Mouse (Mus musculus) kidney, adult 10 weeks (tissue): ENCODE results near the gene Stk40. TPM values are rescaled to one million over a fixed set of nuclear protein-coding genes. Genes with fewer than 3 reads are reported as not detected.

ENCODE experiments used
- polyA plus RNA-seq: library from polyadenylated mRNA; stranded (reverse); fragments of 350-450 nt; fragmentation: Illumina TruSeq; extraction: RNeasy Lipid Tissue Mini Kit (QIAGEN cat#74804); gene quantifications from one replicate; pipeline ENCODE4 v1.2.3, GENCODE M21; 2014; ENCODE audit warnings: low read depth, low replicate concordance

The Stk40 gene
- 2.8 TPM for polyA plus RNA-seq

GRCm38 (mm10) chr4:126103590-126104068 is at the start of gene Stk40:
Gene Stk40 (plus strand): TSS chr4:126103957.

DNA sequence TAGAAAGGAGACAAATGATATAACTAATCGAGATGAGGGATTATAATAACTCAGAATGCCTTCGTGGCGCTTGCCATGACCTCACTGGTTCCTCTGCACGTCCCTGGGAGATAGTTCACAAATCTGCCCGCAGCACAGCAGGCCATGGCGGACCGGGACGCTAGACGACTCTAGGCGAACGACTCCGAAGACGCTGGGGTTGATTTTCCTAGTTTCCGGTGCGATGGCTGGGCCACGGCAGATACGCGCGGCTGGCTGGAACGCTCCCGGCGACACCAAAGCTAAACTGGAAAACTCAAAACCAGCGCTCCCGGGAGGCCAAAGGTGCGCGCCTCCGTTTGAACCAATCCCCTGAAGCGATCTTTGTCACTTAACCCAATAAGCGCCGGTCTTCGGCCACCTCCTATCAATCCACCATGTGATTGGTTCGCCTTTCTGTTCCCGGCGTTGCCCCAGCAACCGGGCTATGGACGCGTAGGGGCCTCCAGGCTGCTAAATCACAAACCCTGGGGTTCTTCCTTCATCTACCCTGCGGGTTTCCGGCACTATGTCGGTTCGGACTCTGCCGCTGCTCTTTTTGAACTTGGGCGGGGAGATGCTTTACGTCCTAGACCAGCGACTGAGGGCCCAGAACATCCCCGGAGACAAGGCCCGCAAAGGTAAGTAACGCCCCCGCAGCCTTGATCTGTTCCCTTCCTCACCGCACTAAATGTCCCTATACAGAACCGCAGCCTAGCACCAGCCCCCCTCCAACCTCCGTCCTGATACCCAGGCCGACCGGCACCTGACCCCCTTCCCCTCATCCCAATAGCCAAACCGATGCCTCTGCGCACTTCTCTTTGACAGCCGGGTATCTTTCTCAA is 45.4 kb upstream of the Stk40 start, which contains the start of gene Oscp1:
Oscp1 (plus strand) TSS at position 432 of the 863 bp plus-strand sequence.

DNA sequence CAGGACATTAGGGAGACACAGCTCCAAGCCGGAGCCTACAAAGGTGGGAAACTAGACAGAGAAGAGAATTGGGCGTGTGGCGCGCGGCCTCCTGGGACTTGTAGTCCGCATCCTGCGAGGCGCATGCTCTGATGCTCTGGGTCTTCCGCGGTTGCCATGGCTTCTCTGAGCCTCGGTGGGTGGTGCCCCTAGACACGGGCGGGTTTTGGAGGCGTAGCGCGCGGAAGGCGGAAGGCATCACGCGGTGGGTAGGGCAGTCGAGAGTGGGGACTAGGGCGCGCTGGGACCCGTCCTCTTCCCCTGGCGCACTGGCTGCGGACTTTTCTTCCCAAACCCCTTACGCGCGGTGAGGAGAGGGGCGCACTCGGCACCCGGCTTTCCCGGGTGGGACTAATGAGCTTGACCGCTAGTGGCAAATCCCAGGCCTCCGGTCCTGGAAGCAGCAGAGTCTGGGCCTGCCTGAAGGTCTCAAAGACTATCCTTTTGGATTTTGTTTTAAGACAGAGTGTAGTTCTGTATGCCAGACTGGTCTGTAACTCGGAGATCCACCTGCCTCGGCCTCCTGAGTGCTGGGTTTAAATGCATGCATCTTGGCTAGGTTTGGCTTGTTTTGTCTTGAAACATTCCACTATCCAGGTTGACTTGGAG is 7.2 kb upstream of the Stk40 start, which contains the start of gene Lsm10:
Lsm10 (plus strand) TSS at position 160 of the 648 bp plus-strand sequence.

DNA sequence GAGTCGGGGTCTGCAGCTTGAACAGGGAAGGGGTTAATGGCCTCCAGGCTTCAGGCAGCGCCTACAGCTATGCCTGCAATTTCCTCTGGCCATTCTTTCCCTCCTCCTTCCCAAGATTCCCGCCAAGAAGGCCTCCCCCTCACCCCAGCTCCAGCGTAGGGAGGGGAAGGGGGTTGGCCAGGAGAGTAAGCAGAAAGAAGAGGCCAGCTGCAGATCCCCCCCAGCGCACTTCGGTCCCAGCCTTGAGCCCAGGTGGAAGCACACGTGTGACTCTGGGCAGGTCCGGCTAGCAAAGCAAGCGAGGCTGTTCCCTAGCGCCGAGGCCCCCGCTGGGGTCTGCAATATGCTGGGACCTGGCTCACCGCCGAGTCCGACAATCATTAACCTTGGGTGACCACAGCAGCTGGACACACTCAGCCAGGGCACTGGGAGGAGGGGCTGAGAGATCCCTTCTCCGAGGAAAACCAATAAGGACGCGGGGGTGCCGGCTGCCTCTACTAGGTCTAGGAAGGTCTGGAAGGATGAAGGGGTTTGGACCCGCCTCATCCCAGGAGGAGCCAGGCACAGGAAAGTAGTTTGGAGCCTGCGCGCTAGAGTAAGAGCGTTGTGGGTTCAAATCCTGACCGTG is 43.9 kb downstream of the Stk40 start, which contains the start of gene Eva1b:
Eva1b (plus strand) TSS at position 212 of the 628 bp plus-strand sequence.

GRCm38 (mm10) chr4:126163067-126163659 is 59.4 kb downstream of the Stk40 start, which contains the start of gene Sh3d21:
Gene Sh3d21 (minus strand): TSS chr4:126163491.

Other genes with a start within 250 kb of the Stk40 start
- not detected for gene Csf3r, start 79.4 kb upstream of the Stk40 start, polyA plus RNA-seq
- gene Mrps15, start 57.0 kb upstream of the Stk40 start, polyA plus RNA-seq = 106 TPM
- 0.93 TPM for gene Oscp1, start 45.4 kb upstream of the Stk40 start, polyA plus RNA-seq
- gene Lsm10, start 7.3 kb upstream of the Stk40 start, polyA plus RNA-seq = 3.7 TPM
- gene Eva1b, start 43.8 kb downstream of the Stk40 start, polyA plus RNA-seq = 0.32 TPM
- gene Sh3d21, start 59.5 kb downstream of the Stk40 start, polyA plus RNA-seq = 0.81 TPM
- 109 TPM for gene Thrap3, start 98.8 kb downstream of the Stk40 start, polyA plus RNA-seq
- 1.0 TPM for gene Map7d1, start 152.4 kb downstream of the Stk40 start, polyA plus RNA-seq
- 45.3 TPM for gene Trappc3, start 158.4 kb downstream of the Stk40 start, polyA plus RNA-seq
- 0.16 TPM for gene Col8a2, start 182.8 kb downstream of the Stk40 start, polyA plus RNA-seq
- not detected for gene Adprhl2, start 217.7 kb downstream of the Stk40 start, polyA plus RNA-seq
- gene Tekt2, start 221.7 kb downstream of the Stk40 start, polyA plus RNA-seq = not detected